Mouse (Mus musculus) neural tube, embryonic 11.5 days (tissue): ENCODE results near the gene Rbm33. TPM values are rescaled to one million over a fixed set of nuclear protein-coding genes. Genes with fewer than 3 reads are reported as not detected.

ENCODE experiments used
- ATAC-seq: fragments of 200-750 bp; cut with Nextera tagmentation; 2 replicates; pipeline ENCODE4 v1.8.0; 2017; ENCODE audit warnings: moderate number of reproducible peaks, mild to moderate bottlenecking, moderate TSS enrichment, moderate library complexity; ENCODE audit not compliant: insufficient read depth, low FRiP score, low TSS enrichment
- DNase-seq: peaks from one replicate; pipeline ENCODE4 v3.0.0-alpha.2; 2015; ENCODE audit warnings: low spot score
- H3K27ac ChIP-seq: fragments of 300-500 bp; sonication (generic); 2 replicates; pipeline ENCODE4 v1.5.1; 2014; ENCODE audit warnings: low read depth, mild to moderate bottlenecking, low read length
- H3K27me3 ChIP-seq: fragments of 300-500 bp; sonication (generic); 2 replicates; pipeline ENCODE4 v1.6.1; 2014; ENCODE audit warnings: mild to moderate bottlenecking, low read length, mixed read lengths; ENCODE audit not compliant: control insufficient read depth, insufficient read depth
- H3K36me3 ChIP-seq: fragments of 300-500 bp; sonication (generic); 2 replicates; pipeline ENCODE4 v1.6.1; 2014; ENCODE audit warnings: mild to moderate bottlenecking, low read length, moderate library complexity, mixed read lengths; ENCODE audit not compliant: control insufficient read depth, insufficient read depth
- H3K4me1 ChIP-seq: fragments of 300-500 bp; sonication (generic); 2 replicates; pipeline ENCODE4 v1.6.1; 2014; ENCODE audit warnings: low read length, mixed read lengths; ENCODE audit not compliant: control insufficient read depth, insufficient read depth
- H3K4me2 ChIP-seq: fragments of 300-500 bp; sonication (generic); 2 replicates; pipeline ENCODE4 v1.6.1; 2014; ENCODE audit warnings: low read depth, mild to moderate bottlenecking, moderate library complexity
- H3K4me3 ChIP-seq: fragments of 300-500 bp; sonication (generic); 2 replicates; pipeline ENCODE4 v1.5.1; 2014; ENCODE audit warnings: low read depth, low read length
- H3K9ac ChIP-seq: fragments of 300-500 bp; sonication (generic); 2 replicates; pipeline ENCODE4 v1.6.1; 2014; ENCODE audit warnings: mild to moderate bottlenecking, low read length
- H3K9me3 ChIP-seq: fragments of 300-500 bp; sonication (generic); 2 replicates; pipeline ENCODE4 v1.6.1; 2016; ENCODE audit warnings: low read length; ENCODE audit not compliant: control insufficient read depth
- WGBS: fragments of 180-500 bp; shearing (Covaris S2); extraction: QIAGEN DNeasy Blood & Tissue Kit; methylation state at CpG from one replicate; pipeline ENCODE4 v1.1.7; 2014; 5-methylcytosine and 5-hydroxymethylcytosine counted together
- polyA plus RNA-seq: library from polyadenylated mRNA; unstranded; fragments of >200 nt; fragmentation: Nextera tagmentation; extraction: Ambion mirVana; gene quantifications from 2 replicates; pipeline ENCODE4 v1.2.1, GENCODE M21; 2014

The Rbm33 gene
- polyA plus RNA-seq, 1 experiment from 2014 or later, result 20.1 TPM

DNA sequence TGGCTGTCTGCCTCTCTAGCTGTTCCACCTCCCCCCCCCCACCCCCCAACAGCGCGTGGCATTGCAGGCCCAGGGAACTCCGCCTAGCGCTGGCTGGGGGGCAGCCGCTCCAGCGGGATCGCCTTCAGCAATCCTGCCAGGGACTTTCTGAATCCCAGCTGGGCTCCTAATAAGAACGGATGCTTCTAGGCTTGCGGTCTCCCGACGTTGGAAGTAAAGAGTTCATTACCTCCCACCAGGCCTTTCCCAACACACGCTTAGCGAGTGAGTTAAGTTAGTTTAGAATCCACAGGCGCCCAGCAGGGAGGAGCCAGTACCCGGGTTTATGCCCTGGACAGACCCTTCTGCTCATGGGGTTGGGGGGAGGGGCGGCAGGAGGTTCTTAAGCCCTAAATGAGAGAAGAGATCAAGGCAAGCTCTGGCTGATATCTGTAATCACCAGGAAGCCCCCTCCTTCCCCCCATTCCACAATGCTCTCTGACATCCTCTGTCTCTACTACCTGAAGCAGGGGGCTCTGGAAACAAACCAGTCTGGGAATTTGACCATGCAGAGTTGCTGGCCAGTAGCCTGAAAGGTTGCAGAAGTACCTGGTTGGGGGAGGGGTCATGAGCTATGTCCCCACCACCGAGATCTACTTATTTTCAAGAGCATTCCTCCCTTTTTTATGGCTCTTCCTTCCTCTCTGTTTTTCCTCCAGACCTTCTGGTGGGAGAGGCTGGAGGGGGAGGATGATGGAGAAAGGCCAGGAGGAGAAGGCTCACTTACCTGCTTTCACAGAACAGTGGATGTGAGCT, 143.8 kb downstream of the Rbm33 start:
- Histone ChIP-seq H3K4me1 (peaks cover 20% of the 10 kb centered on the region), H3K4me3 (no peak overlapping the region), H3K9me3 (no peaks in the 10 kb centered on the region), H3K36me3 (no peaks in the 10 kb centered on the region), H3K27me3 (peaks cover 99% of the 10 kb centered on the region), H3K4me2 (peak overlapping the region; percentile 12; the same call in 1 of the 2 replicates), H3K27ac (no peak overlapping the region), H3K9ac (no peak overlapping the region)
- WGBS, result under 1% methylated on average over 15 of the region's 17 CpGs
- ATAC-seq (no peak), DNase-seq (no peak)

DNA sequence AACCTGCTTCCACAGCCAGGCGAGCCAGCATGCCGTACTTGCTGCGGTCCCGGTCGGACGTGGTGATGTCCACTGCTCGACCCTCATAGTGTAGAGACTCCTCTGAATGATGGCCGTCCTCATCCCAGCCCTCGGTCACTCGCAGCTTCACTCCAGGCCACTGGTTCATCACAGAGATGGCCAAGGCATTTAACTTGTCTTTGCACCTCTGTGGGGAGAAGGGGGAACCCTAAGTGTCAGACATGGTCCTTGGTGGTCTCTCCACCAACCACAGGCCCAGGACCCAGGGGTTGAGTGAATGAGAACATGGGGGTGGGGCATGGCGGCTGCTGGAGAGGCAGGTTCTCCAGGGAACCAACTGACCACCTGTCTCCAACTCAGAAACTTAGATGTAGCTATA, 144.5 kb downstream of the Rbm33 start:
- 7% methylated on average over 11 of the region's 11 CpGs for WGBS
- Histone ChIP-seq H3K27ac (no peak overlapping the region), H3K9ac (no peak overlapping the region), H3K4me3 (no peak overlapping the region), H3K4me1 (peaks cover 20% of the 10 kb centered on the region), H3K4me2 (no peak overlapping the region), H3K36me3 (no peaks in the 10 kb centered on the region), H3K9me3 (no peaks in the 10 kb centered on the region), H3K27me3 (peaks cover 99% of the 10 kb centered on the region)
- ATAC-seq (no peak), DNase-seq (no peak)

DNA sequence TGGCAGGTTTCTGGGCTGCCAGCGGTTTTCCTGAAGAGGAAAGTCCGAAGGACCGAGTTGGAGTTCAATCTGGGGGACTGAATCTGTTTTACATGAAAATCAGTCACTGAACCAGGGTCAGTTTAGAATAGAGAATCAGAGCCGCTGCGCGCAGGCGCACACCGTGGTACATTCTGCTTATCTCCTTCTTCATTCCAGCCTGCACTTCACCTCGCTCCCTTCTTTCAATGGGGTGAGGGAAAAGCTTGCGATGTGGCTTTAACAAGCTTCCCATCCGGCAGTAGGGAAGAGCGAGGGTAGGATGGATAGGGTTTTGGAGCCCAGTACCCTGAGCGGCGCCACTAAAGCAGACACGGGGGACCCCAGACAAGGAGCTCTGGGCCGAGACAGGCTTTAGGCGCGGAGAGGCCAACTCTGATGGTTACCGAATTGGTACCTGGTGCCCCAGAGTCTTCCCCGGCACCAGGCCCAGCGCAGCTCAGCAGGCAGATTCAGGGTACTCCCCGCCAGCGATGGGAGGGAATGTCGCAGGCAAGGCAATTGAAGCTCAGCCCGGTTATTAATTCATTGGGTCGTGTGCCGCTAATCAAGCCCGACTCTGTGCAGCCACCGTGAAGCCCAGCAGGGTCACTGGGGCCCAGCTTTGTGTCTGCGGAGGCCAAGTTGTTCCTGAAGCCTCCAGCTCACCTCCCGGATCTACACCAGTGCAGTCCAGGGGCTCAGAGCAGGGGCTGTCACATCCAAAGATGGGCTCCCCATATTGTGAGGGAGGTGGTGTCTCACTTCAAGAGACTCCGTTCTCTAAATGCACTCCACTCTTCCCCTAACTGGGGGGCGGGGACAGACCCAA, 146.0 kb downstream of the Rbm33 start:
- peaks cover 17% of the 10 kb centered on the region for H3K4me1 ChIP-seq
- H3K9ac ChIP-seq, result peak overlapping the region; percentile 22; the same call in 1 of the 2 replicates
- H3K27ac ChIP-seq, result no peak overlapping the region
- peak; percentile 48 for DNase-seq
- no peaks in the 10 kb centered on the region for H3K9me3 ChIP-seq
- peak overlapping the region; percentile 33 for H3K4me2 ChIP-seq
- no peak for ATAC-seq
- no peaks in the 10 kb centered on the region for H3K36me3 ChIP-seq
- H3K27me3 ChIP-seq, result peaks cover 100% of the 10 kb centered on the region
- H3K4me3 ChIP-seq, result peak overlapping the region; percentile 13
- WGBS, result 1% methylated on average over 33 of the region's 33 CpGs

DNA sequence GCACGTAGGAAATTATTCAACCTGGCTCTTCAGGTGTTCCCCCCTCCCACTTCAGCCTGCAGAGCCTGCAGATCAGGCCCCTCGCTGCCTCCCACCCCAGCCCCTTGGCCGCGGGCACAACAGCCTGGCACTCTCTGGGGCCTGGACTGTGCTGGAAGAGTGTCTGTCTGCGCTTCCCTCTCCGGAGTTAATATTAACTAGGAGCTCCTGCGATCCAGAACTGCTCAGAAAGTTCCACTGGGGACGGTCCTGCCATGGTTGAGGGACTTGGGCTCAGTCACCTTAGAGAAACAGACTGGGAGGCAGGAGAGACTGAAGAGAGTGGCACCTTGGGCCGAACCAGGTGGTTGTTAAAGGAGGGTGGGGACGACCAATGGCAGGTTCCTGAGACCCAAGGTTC, 146.7 kb downstream of the Rbm33 start:
- Histone ChIP-seq H3K9ac (no peak overlapping the region), H3K4me2 (no peak overlapping the region), H3K4me3 (no peak overlapping the region), H3K27ac (no peak overlapping the region), H3K36me3 (no peaks in the 10 kb centered on the region), H3K4me1 (peaks cover 13% of the 10 kb centered on the region), H3K27me3 (peaks cover 99% of the 10 kb centered on the region), H3K9me3 (no peaks in the 10 kb centered on the region)
- WGBS, result 4% methylated on average over 10 of the region's 10 CpGs
- no peak for DNase-seq
- no peak for ATAC-seq

DNA sequence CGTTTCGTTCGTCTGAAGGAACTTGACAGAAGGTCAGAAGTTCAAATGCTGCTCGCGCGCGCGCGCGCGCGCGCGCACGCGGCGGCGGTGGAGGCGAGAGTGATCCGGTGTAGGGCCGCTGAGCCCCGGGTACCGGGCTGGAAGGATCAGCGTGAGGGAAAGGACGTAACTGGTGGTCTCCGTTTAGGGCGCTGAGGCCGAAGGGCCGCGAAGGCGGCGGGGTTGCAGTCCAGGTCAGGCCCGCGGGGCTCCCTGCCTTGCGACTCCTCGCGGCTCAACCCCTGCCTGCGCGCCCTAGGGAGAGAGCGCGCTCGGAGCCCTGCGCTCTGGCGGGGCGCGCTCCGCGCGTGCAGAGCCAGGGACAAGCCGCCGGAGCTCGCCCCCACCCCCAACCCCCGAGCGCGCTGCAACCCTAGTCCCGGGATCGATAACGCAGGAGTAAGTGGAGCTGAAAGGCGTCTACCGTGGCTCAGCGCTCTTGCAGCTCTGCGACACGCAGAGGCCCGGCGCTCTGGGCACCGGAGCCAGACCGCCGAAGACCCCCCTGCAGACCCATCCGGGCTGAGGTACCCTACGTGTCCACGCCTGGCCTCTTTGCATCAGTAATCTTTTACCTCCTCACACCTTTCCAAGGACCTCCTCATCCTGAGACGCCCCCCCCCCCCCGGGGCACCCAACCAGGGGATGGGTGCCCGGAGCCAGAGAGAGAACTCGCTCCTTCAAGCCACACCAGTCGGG, 147.6 kb downstream of the Rbm33 start:
- peak overlapping the region; percentile 41 for H3K4me3 ChIP-seq
- no peaks in the 10 kb centered on the region for H3K9me3 ChIP-seq

DNA sequence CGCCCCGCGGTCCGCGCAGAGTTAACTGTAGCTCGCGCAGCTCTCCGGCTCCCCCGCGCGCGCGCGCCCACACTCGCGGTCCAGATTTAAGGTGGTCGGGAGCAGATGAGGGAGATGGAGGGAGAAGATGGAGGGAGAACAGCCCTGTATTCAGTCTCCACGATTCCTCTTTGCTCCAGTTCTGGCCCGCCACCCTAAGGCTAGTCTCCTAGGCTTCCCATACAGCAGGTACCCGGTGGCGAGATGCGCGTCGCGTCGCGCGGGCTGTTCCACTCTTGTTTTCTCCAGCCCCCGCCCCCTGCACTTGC, 148.1 kb downstream of the Rbm33 start:
- Histone ChIP-seq H3K4me1 (peaks cover 6% of the 10 kb centered on the region), H3K4me3 (peak overlapping the region; percentile 41), H3K36me3 (no peaks in the 10 kb centered on the region), H3K4me2 (peak overlapping the region; percentile 73), H3K27ac (no peak overlapping the region), H3K9me3 (no peaks in the 10 kb centered on the region), H3K27me3 (peaks cover 85% of the 10 kb centered on the region), H3K9ac (no peak overlapping the region; the same call in 1 of the 2 replicates)
- DNase-seq, result peak; percentile 68
- no peak for ATAC-seq
- 1% methylated on average over 29 of the region's 29 CpGs for WGBS

More for the DNA sequence above, 147.6 kb downstream of the Rbm33 start:
- peak; percentile 40; the same call in 1 of the 2 replicates for ATAC-seq
- H3K4me1 ChIP-seq, result peaks cover 9% of the 10 kb centered on the region
- H3K4me2 ChIP-seq, result peak overlapping the region; percentile 73
- H3K27ac ChIP-seq, result no peak overlapping the region
- WGBS, result 0% methylated on average over 69 of the region's 76 CpGs
- H3K36me3 ChIP-seq, result no peaks in the 10 kb centered on the region
- peaks cover 90% of the 10 kb centered on the region for H3K27me3 ChIP-seq
- peak; percentile 58 for DNase-seq
- H3K9ac ChIP-seq, result peak overlapping the region; percentile 28

DNA sequence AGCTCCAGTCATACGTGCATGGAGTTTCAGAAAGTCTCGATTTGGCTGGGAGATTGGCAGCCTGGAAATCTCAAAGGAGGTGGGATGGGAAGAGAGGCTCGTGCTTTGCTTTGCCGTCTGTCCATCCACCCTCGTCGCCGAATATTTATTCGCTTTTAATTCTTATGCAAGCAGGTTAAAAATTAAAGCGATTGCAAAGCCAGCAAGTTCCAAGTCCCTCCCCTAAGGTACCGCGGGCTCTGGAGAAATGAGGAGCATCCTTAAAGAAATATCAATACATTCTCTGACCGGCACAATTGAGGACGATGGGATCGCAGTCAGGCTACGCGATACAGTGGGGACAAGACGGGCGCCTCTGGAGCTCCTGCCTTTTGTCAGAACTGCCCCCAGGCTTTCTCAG, 148.6 kb downstream of the Rbm33 start:
- Histone ChIP-seq H3K36me3 (no peaks in the 10 kb centered on the region), H3K27ac (no peak overlapping the region), H3K9ac (no peak overlapping the region), H3K27me3 (peaks cover 80% of the 10 kb centered on the region), H3K9me3 (no peaks in the 10 kb centered on the region), H3K4me3 (peak overlapping the region; percentile 41), H3K4me2 (peak overlapping the region; percentile 73), H3K4me1 (peaks cover 6% of the 10 kb centered on the region)
- WGBS, result under 1% methylated on average over 18 of the region's 18 CpGs
- DNase-seq (no peak), ATAC-seq (no peak)

DNA sequence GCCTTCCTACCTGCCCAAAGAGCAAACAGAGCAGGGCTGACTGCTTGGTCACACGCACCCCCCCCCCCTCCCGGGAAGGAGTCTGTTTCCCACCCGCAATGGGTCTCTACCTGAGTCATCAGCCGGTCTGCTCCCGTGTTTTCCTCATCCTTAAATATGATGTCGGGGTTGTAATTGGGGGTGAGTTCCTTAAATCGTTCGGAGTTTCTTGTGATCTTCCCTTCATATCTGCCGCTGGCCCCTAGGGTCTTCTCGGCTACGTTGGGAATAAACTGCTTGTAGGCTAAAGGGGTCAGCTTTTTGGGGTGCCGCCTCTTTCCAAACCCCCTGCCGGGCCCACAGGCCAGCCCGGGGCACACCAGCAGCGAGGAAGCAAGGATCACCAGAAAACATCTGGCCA, 149.4 kb downstream of the Rbm33 start:
- no peaks in the 10 kb centered on the region for H3K9me3 ChIP-seq
- peak overlapping the region; percentile 73 for H3K4me2 ChIP-seq
- H3K4me1 ChIP-seq, result peaks cover 3% of the 10 kb centered on the region; the same call in 1 of the 2 replicates
- peaks cover 72% of the 10 kb centered on the region for H3K27me3 ChIP-seq
- no peak overlapping the region for H3K27ac ChIP-seq
- under 1% methylated on average over 15 of the region's 15 CpGs for WGBS
- peak overlapping the region; percentile 31 for H3K4me3 ChIP-seq
- ATAC-seq, result no peak
- H3K9ac ChIP-seq, result no peak overlapping the region; the same call in 1 of the 2 replicates
- no peaks in the 10 kb centered on the region for H3K36me3 ChIP-seq
- DNase-seq, result no peak
